Mouse (Mus musculus): ENCODE data around the gene Nfkbib.

Gene Nfkbib

DNA sequence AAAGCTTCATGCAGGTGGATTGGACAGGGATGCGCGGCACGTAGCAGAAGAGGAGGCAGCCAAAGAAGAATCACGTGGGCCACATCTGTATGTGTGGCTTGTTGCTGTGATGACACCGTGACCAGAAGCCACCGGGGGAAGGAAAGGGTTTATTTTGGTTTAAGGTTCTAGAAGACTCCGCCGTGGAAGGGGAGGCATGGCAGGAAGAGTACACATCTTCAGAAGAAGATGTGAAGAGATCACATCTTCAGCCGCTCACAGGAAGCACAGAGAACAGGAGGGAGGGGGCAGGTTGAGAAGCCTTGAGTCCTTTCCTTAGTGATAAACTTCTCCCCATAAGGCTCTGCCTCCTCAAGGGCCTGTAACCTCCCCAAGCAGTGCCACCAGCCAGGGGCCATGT is 32.7 kb upstream of the Nfkbib start:
- no peak for DNase-seq (ENCODE audit: low spot score in 2 of 2)

DNA sequence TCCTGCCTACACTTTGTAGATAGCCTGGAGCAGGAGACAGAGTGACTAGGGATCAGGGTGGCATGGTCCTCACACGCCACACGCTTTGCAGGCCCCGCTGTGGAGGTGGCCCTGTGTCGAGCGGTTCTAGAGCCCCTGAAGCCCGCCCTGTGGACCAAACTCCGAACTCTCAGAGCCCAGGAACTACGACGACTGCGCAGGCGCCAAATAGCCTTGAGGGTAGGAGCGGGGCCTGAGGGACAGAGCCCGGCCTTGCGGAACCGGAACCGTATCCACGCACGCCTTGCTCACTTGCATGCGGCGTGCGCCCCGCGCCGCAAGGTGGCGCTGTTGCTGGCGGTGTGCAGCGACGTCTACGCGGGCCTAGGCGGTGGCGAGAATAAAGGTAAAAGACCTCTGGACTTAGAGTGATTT is 29.3 kb upstream of the Nfkbib start:
- peak in 1 of 2 experiments; percentile 79 for DNase-seq (ENCODE audit: low spot score in 2 of 2)

DNA sequence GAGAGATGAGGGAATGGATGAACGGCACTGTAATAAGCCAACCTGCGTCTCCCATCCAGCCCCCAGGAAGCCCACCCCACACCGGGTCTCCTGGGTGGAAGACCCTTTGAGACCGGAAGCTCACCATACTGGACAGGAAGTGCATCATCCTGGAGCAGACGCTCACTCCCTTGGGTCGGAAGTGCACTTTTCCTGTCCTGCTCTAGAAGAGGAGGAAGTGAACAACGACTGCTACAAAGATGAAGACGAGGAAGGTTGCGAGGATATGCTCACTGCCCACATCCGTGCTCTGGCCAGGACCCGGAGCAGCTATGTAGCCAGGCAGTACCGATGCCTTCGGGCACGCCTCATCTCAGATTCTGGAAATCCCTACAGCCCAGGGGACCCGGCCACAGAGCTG is 28.5 kb upstream of the Nfkbib start:
- no peak for DNase-seq (ENCODE audit: low spot score in 2 of 2)

DNA sequence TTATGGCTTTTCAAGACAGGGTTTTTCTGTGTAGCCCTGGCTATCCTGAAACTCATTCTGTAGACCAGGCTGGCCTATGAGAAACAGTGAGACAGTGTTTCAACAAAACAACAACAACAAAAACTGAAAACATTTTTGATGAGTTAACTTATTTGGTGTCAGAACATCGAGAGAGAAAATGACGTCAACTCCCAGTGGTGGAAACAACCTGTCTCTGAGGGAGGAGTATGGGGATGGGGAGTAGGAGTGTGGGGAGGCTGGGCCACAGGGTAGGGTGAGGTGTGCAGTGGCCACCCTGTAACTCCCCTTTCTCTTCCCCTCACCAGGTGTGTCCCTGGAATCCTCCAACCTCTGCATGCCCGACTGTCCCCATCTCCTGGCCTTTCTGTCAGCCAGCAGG is 27.2 kb upstream of the Nfkbib start:
- no peak for DNase-seq (ENCODE audit: low spot score in 2 of 2)

GRCm38 (mm10) chr7:28793834-28794233 is 26.5 kb upstream of the Nfkbib start:
- DNase-seq (ENCODE audit: low spot score in 2 of 2), result peak; percentile 61 to 71

- no peak for DNase-seq (ENCODE audit: low spot score in 2 of 2)
These were observed 25.3 kb upstream of the Nfkbib start for GRCm38 (mm10) chr7:28792391-28793185.

- no peak for DNase-seq (ENCODE audit: low spot score in 2 of 2)
These were observed 24.4 kb upstream of the Nfkbib start for GRCm38 (mm10) chr7:28791706-28792105.

DNA sequence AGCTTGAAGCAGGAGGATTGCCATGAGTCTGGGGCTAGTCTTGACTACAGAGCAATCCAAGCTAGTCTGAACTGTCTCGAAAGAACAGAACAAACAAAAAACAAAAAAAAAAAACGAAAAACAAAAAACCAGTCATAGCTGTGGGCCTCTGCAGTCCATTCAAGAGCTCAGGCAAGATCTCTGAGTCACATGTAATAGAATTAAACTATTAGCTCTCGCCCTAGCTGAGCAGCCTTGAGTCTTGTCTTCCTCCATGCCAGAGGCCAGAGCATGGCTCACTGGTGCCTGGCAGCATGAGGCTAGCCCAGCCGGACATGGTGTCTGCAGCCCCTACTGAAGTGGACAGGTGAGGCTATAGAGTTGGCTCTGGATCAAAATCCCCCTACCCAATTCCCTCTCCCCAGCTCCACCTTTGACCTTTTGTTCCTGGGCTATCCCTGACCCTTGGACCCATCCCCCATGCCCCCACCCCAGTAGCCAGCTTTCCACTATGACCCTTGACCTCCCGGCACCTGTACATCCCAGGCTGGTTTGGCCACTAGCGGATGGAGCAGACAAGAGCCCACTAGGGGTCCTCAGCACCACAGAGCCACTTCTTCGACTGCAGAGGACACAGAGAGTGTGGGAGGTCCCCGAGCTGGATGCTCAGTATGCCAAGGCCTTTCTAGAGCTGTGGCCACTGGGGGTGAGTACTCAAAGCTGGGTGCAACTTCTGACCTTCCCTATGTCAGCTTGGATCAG is 22.9 kb upstream of the Nfkbib start:
- no peak for DNase-seq (ENCODE audit: low spot score in 2 of 2)

DNA sequence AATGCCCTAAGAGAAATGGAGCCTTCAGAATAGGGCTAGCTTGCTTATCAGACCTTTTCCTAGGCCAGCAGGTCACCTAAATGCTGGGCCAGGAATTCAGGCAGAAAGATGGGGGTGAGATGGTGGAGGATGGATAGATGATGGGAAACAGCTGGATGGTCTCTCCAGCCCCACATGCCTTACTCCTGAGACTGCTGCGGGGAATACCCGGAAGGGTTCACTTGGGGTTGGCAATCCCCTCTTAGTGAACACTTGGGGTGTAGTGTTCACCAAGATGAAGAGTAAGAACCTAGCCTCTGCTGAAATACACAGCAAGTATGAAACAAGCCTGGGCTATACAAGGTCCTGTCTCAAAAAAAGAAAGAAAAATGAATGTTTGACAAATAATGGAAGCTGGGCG is 21.9 kb upstream of the Nfkbib start:
- no peak for DNase-seq (ENCODE audit: low spot score in 2 of 2)

GRCm38 (mm10) chr7:28788307-28789195 is 21.2 kb upstream of the Nfkbib start, which contains the start of gene Rinl:
Gene Rinl, plus strand, starts transcription at chr7:28788969.
- DNase-seq (ENCODE audit: low spot score in 2 of 2), result peak; percentile 67 to 75

GRCm38 (mm10) chr7:28787884-28788283 is 20.6 kb upstream of the Nfkbib start:
- no peak for DNase-seq (ENCODE audit: low spot score in 2 of 2)

- peak; percentile 49 to 66 for DNase-seq (ENCODE audit: low spot score in 2 of 2)
These were observed 17.8 kb upstream of the Nfkbib start for GRCm38 (mm10) chr7:28785161-28785560.

DNA sequence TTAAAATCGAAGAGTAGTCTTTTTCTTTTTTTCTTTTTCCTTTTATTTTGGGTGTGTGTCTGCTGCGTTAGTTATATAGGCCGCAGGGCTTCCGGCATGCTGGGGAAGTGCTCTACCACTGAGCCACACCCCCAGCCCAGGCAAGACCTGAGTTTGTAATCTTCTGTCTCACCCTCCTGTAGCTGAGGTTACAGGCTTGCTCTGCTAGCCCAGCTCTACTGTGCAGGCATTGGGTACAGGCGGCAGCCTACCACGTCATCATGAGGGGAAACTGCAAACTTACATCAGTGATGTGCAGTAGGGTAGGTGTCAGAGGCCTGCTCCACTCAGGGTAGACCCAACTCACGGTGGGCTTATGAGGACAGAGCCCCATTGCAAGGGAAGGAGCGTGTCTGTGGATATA is 13.9 kb upstream of the Nfkbib start:
- DNase-seq (ENCODE audit: low spot score in 2 of 2), result peak; percentile 80 to 86

DNA sequence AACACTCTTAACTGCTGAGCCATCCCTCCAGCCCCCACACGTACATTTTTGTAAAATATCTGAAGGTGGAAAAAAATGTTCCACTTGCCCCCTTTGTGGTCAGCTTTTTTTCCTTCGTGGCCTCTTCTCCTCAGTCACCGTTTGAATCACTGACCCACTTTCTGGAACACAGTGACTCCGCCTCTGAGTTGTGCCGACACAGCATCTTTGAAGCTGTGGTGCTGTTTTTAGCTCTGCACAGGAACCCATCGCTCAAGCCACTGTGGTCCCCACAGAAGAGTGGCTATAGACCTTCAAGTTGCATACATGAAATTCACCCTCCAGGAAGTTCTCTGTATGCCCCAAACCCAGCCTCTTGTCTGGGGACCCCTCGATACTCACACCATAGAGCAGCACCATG is 13.5 kb upstream of the Nfkbib start:
- DNase-seq (ENCODE audit: low spot score in 2 of 2), result peak; percentile 67 to 76

DNA sequence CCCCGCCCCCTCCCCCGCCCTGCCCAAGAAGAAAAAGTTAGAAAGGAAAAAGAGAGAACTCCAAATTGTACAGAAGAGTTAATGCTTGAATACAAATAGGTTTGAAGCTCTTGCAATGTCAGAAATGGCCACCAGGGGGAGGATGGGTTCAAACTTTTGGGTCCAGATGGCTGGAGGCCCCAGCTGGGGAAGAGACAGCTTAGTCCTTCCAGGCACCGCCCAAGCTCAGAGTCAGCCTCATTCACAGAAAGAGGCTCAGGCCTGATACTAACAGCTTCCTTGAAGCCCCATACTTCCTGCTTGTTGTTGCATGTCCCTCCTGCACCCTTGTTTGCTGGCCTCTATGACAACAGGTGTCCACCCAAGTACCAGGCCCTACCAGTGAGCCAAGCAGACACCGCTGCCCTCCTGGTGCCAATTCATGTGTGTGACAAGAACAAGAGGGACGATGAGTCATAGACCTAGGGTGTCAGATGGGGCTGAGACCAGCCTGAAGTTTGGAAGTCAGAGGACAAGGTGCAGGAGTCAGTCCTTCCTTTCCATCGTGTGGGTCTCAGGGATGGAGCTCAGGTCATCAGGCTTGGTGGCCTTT is 12.9 kb upstream of the Nfkbib start:
- peak; percentile 91 to 96 for DNase-seq (ENCODE audit: low spot score in 2 of 2)

GRCm38 (mm10) chr7:28778825-28779224 is 11.5 kb upstream of the Nfkbib start:
- DNase-seq (ENCODE audit: low spot score in 2 of 2), result no peak

DNA sequence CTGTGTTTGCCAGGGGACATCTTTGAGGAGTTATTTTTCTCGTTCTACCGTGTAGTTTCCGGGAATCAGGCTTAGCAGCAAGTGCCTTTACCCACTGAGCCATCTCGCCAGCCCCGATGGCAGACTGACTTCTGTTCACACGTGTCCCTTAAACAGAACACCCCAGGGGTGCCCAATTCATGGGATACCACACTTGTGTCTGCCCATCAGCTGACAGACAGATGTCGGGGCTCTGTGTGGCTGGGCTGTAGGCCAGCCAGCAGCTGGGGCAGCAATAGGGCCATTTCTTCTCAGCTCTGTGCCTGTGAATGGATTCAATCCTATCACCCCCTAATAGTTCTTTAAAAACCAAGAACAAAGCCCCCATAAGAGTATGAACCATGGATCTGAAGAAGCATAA is 7.8 kb upstream of the Nfkbib start:
- no peak for DNase-seq (ENCODE audit: low spot score in 2 of 2)

DNA sequence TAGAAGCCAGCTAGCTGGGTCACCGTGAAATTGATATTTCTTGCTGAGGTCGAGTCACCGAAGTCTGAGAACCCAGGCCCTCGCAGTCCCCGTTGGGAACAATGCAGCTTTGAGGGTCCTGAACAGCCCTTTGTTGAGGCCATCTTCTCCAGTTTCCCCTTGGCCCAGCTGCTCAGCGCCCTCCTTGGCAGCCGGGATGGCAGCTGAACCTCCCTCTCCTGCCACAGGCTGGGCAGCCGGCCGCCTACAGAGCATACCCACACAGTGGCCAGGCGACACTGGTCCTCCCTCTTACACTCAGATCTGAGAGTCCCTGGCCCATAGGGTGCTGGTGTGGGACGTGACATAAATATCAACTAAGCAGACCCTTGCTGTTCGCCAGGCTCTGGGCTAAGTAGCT is 6.9 kb upstream of the Nfkbib start:
- no peak for DNase-seq (ENCODE audit: low spot score in 2 of 2)

DNA sequence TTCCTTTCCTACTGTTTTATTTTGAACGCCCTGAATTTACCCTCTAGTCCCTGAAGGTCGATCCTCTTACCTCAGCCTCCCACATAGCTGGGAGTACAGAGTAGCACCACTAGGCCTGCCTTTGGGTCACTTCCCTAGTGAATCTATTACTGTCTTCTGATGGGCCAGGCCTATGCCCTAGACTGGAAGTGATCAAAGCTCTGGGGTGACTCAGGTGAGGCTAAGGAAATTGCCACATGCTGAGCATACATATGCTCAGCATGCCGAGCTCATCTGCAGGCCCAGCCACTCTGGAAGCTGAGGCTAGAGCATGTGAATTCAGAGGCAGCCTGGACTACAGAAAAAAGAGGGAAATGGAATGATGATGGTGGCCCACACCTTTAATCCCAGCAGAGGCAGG is 5.9 kb upstream of the Nfkbib start:
- no peak for DNase-seq (ENCODE audit: low spot score in 2 of 2)

DNA sequence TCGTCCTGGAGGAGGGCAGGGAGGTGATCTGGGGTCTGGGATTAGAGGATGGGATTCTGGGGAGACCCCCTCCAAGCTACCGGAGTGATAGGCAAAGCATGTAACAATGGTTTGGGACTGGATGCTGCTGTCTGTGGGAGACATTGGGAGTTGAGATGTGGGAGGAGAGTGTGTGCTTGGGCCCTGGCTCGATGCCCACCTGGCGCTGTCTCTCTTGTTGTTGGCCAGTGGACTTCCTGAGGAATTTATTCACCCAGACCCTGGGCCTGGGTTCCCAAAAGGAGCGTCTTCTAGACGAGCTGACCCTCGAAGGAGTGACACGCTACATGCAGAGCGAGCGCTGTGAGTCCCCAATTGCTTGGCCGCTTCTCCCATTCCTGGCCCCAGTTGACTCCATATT is 4.6 kb upstream of the Nfkbib start:
- DNase-seq (ENCODE audit: low spot score in 2 of 2), result no peak

GRCm38 (mm10) chr7:28770309-28770708 is 3.0 kb upstream of the Nfkbib start:
- no peak for DNase-seq (ENCODE audit: low spot score in 2 of 2)

Data from thymus, postnatal 10 days (tissue).